Mouse (Mus musculus): ENCODE results near the gene Slc44a4.
A peak's percentile ranks its signal among the peaks of the same experiment; 100 is the strongest.
"Not testable (repeated sequence)": the region's sequence is repeated elsewhere in the genome, so short reads cannot be mapped to it uniquely, and the experiment has no call there.

Slc44a4 gene

DNA sequence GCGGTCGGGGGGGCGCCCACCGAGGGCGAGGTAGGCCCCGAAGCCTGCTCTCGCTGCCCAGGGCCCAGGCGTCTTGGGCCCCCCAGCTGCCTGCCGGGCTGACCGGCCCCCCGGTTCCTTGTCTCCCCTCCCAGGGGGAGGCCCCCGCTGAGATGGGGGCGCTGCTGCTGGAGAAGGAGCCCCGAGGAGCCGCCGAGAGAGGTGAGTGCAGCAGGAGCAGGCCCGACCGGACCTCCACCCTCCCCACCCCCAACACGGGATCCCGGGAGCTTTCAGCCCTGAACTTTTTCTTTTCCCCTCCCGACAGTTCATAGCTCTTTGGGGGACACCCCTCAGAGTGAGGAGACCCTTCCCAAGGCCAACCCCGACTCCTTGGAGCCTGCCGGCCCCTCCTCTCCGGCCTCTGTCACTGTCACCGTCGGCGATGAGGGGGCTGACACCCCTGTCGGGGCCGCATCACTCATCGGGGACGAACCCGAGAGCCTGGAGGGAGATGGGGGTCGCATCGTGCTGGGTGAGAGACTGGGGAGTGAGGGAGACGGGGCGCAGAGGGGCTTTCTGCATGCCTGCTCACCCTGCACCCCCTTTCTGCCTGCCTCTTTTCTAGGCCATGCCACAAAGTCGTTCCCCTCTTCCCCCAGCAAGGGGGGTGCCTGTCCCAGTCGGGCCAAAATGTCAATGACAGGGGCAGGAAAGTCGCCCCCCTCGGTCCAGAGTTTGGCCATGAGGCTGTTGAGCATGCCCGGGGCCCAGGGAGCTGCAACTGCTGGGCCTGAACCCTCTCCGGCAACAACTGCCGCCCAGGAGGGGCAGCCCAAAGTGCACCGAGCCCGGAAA, 15.0 kb upstream of the Slc44a4 start:
- peak; percentile 41 for DNase-seq (ENCODE audit: low spot score)

DNA sequence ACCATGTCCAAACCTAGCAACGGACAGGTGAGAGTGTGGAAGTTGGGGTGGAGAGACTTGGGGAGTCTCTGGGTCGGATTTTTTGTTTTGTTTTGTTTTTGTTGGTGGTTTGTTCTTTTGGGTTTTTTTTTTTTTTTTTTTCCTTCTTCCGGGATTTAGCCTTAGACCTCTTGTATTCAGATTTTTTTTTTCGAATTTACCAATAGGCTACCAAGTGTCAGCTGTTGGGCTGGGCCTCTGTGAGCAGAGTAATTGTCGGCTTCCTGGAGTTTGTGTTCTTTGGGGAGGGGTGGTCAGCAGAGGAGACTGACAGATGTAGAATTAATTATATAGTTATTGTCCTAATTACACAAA, 14.4 kb upstream of the Slc44a4 start:
- peak; percentile 47 for DNase-seq (ENCODE audit: low spot score)

DNA sequence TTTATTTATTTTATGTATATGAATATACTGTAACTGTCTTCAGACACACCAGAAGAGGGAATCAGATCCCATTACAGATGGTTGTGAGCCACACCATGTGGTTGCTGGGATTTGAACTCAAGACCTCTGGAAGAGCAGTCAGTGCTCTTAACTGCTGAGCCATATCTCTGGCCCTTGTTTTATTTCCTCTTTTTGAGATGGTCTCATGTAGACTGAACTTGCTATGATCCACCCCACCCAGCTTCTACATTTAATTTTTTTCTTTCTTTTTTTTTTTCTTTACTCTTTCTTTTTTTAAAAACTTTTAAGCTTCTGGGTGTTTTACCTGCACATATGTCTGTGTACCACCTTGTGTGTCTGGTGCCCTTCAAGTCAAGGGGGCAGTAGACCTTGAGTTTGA, 13.4 kb upstream of the Slc44a4 start:
- not testable (repeated sequence) for DNase-seq (ENCODE audit: low spot score)

DNA sequence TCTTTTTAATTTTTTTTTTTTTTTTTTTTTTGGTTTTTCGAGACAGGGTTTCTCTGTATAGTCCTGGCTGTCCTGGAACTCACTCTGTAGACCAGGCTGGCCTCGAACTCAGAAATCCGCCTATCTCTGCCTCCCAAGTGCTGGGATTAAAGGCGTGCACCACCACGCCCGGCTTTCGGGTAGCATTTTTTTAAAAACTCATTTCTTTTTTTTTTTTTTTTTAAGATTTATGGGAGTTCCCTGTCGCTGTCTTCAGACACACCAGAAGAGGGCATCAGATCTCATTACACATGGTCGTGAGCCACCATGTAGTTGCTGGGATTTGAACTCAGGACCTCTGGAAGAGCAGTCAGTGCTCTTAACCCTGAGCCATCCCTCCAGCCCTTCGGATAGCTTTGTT, 12.3 kb upstream of the Slc44a4 start:
- not testable (repeated sequence) for DNase-seq (ENCODE audit: low spot score)

DNA sequence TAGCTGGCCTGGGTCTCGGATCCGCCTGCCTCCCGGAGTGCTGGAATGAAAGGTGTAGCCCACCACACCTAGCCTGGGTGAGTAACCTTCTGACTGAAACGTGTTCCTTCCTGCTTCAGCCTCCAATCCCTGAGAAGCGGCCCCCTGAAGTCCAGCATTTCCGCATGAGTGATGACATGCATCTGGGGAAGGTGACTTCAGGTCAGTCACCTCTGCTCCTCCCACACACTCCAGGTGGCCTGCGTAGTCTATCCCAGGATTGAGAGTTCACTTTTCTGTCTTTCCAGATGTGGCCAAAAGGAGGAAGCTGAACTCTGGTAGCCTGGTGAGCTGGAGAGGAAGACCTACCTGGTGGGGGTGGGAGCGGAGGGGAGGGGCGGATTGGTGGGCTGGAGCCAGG, 11.4 kb upstream of the Slc44a4 start:
- DNase-seq (ENCODE audit: low spot score), result no peak

DNA sequence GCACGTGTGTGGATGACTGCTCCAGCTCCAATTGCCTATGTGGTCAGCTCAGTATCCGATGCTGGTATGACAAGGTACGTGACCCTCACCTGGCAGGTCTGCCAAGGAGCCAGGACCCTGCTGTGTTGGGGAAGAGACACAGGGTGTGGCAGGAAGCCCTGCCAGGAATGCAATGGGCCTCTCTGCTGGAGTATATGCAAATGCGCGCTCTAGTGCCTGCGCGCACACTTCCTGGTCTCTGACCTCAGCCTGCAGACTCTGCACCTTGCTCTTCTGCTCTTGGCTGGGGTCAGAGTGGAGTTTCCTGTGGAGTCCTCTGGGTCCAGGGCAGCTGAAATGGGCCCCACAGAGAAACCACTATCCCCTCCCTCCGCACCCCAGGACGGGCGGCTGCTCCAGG, 3.3 kb upstream of the Slc44a4 start:
- no peak for DNase-seq (ENCODE audit: low spot score)

DNA sequence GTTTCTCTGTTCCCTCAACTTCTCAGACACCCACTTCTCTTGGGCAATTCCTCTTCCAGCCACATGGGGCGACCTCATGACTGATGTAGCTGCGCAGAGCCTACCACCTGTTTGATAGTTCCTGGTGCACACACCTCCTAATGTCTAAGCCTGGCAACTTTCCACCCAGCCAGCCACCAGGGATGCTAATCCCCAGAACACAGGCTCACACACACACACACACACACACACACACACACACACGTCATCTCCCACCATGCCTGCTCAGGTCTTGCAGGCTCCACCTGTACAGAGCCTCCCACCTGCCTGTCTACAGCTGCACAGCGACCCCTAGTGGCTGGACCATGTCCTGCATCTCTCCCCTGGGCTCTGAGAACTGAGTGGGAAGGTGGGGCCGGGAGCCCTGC, 2.3 kb upstream of the Slc44a4 start:
- DNase-seq (ENCODE audit: low spot score), result peak; percentile 75

GRCm38 (mm10) chr17:34915410-34915831, 1.2 kb downstream of the Slc44a4 start:
- DNase-seq (ENCODE audit: low spot score), result peak; percentile 66

DNA sequence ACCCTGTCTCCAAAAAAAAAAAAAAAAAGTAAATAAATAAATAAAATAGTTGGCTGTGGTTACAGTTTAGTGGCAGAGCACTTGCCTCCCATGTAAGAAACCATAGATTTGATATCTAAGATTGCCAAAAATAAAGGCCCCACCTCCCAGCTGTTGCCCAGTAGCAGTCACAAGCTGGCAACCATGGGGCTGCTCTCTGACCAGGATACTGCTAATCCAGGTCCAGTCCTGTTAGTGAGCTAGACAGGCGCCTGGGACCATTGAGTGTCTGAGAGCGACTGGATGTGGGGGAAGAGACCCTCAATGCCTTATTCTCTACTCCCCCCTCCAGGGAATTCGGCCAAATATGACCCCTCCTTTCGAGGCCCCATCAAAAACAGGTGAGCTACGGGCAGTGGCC, 2.0 kb downstream of the Slc44a4 start:
- no peak for DNase-seq (ENCODE audit: low spot score)

DNA sequence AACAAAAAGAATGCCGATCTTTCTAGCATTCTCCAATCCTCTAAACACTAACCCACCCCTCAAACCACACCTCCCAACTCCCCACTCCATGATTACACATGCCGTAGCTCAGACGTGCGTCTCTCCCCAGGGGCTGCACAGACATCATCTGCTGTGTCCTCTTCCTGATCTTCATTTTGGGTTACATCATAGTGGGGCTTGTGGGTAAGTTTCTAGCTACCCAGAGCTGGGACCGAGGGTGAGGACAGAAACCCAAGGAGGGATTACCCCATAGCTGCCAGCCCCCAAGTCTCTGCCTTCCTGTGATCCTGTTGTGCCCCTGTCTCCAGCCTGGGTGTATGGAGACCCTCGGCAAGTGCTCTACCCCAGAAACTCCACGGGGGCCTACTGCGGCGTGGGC, 2.9 kb downstream of the Slc44a4 start:
- no peak for DNase-seq (ENCODE audit: low spot score)

DNA sequence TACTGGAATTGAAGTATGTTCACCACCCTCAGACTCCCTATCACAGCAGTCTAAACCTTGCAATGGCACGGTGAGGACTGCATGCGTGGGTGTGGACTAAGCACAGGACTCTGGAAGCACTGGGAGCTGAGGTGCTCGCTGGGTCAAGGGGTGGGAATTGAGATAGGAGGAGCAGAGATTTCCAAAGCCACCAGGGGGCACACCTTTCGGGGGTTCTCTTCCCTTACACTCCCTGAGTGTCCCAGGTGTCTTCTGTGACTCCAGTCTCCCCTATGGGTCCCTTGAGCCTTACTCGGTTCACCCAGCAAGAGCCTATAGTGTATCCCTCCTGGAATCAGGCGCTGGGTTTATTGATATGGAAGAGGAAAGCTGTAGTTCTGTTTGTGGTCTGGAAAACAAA, 8.7 kb downstream of the Slc44a4 start:
- DNase-seq (ENCODE audit: low spot score), result peak; percentile 18

GRCm38 (mm10) chr17:34924258-34924657, 10.0 kb downstream of the Slc44a4 start:
- DNase-seq (ENCODE audit: low spot score), result no peak

DNA sequence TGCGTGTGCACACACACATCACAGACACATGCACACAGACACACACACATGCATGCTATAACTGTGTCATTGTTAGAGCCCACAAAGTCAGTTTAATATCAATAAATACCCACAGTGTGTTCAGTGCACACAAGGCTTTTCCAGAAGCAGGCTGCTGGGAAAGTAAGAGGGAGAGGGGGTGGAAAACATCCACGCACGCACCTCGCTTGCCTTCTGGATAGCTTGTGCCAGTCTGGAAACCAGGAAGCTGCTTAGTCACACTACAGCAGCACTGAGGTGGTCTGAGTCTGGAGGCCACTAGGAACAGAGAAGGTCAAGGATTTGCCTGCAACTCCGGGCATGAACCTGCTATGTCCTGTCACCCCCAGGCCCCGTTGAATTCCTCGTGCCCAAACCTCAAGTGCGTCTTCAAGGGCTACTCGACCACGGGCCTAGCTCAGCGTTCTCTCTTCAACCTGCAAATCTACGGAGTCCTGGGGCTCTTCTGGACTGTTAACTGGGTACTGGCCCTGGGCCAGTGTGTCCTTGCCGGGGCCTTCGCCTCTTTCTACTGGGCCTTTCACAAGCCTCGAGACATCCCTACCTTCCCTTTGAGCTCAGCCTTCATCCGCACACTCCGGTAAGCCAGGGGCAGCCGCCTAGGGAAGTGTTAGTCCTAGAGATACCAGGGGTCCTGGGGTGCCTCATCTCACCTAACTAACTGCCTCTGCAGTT, 13.2 kb downstream of the Slc44a4 start:
- no peak for DNase-seq (ENCODE audit: low spot score)

- no peak for DNase-seq (ENCODE audit: low spot score)
These were observed 14.6 kb downstream of the Slc44a4 start for GRCm38 (mm10) chr17:34928841-34929240.

- DNase-seq (ENCODE audit: low spot score), result peak; percentile 100
These were observed 16.9 kb downstream of the Slc44a4 start, which contains the start of gene Neu1 for GRCm38 (mm10) chr17:34931061-34931734. Neu1 (plus strand) TSS chr17:34931253.

GRCm38 (mm10) chr17:34931735-34932098, 17.5 kb downstream of the Slc44a4 start:
- peak; percentile 34 for DNase-seq (ENCODE audit: low spot score)

DNA sequence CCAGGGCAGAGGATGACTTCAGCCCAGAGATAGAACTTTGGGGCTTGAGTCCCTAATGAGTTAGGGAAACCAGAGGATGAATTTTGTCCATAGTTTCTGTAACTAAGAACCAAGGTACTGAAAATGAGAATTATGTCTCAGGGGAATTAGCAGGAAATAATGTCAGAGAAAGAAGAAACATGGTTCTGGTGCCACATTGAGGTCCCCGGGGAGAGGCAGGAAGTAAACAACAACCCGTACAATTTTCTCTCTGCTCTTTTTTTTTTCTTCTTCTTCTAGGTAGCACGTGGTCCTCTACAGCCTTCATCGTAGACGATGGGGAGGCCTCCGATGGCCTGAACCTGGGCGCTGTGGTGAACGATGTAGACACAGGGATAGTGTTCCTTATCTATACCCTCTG, 18.0 kb downstream of the Slc44a4 start:
- no peak for DNase-seq (ENCODE audit: low spot score)

GRCm38 (mm10) chr17:34934031-34934430, 19.8 kb downstream of the Slc44a4 start:
- no peak for DNase-seq (ENCODE audit: low spot score)

DNA sequence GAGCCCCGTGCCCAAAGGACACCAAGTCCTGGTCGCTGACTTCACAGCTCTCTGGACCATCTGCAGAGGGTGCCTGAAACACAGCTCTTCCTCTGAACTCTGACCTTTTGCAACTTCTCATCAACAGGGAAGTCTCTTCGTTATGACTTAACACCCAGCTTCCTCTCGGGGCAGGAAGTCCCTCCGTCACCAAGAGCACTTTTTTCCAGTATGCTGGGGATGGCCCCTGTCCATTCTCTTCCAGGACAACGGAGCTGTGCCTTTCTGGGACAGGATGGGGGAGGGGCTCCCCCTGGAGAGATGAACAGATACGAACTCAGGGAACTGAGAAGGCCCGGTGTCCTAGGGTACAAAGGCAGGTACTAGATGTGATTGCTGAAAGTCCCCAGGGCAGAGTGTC, 20.6 kb downstream of the Slc44a4 start:
- DNase-seq (ENCODE audit: low spot score), result no peak

DNA sequence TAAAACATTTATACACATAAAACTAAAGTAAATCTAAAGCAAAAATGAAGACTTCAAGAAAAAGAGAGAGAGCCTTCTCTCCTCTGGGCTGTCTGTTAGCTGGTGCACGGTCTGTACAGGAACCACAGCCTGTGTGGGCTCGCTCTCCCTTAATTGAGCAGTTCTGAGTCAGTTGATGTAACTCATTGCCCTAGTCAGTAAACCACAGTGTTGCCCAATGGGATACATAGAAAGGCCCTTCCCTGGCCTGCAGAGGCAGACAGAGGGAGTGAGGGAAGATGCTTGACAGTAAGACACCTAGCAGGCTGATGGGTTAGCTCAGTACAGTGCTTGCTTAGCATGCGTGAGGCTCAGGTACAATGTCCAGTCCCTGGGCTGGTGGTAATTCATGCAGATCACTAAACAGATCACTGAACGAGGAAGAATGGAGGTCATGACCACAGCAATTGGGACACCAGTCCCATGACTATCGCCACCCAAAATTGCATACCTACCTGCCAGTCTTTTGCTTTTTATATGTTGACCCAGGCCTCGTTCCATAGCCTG, 23.8 kb downstream of the Slc44a4 start:
- DNase-seq (ENCODE audit: low spot score), result no peak

DNA sequence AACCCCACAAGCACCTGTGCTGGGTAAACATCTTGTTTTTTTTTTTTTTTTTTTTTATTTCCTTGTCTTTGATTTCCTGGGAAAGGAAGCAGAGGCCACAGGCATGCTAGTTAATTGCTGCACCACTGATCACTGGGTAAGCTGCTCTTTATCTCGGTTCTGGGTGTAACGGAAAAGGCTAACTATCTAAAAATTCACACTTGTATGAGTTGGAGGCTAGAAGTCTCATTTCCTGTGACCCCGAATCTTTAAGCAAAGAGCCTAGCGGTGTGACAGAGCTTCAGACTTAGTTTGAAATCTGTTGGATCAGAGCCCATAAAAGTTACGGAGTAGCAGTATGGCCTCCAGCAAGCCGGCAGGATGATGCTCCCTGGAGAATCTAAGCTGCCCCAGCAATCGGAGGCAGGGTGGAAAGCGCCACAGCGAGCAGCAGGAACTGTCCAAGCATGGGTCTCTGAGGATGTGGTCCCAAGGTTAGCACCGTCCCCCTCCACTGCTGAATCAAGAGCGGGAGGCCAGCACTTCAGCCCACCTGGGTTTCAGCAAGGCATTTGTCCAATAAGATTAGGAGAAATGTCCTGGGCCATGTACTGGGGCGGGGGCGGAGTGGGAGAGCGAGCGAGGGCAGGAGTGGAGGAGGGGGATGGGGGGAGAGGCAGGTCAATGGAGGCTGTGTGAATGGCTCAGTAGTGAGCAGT, 27.2 kb downstream of the Slc44a4 start:
- DNase-seq (ENCODE audit: low spot score), result peak; percentile 67

All from embryo, embryonic 10.5 days (tissue).